Mouse (Mus musculus): Measurements from ENCODE around the gene Mras. TPM values are rescaled to one million over a fixed set of nuclear protein-coding genes. Genes with fewer than 3 reads are reported as not detected.

Gene Mras
- polyA plus RNA-seq, 1 experiment from 2014 or later: 56.8 TPM

GRCm38 (mm10) chr9:99341600-99341999 lies 95.6 kb downstream of the Mras start:
- Histone ChIP-seq H3K27me3 (replicated peaks; ENCODE audit: control insufficient read depth, insufficient read depth, low read length) (no peaks in the 10 kb centered on the region), H3K9me3 (replicated peaks; ENCODE audit: control insufficient read depth, low read length) (no peaks in the 10 kb centered on the region), H3K27ac (ENCODE audit: low read depth, low read length) (no peak overlapping the region), H3K36me3 (ENCODE audit: control insufficient read depth, insufficient read depth, low read length) (no peaks in the 10 kb centered on the region), H3K4me3 (ENCODE audit: low read depth, low read length) (no peak overlapping the region), H3K4me2 (ENCODE audit: low read length) (no peak overlapping the region), H3K4me1 (ENCODE audit: control insufficient read depth, insufficient read depth, low read length) (peaks cover 3% of the 10 kb centered on the region; the same call in 1 of the 2 replicates), H3K9ac (ENCODE audit: low read length) (no peak overlapping the region)
- ATAC-seq (no peak), DNase-seq (ENCODE audit: low spot score) (no peak)
- WGBS: 89% methylated on average over 3 of the region's 3 CpGs

GRCm38 (mm10) chr9:99340126-99340525 lies 97.1 kb downstream of the Mras start:
- no peaks in the 10 kb centered on the region for H3K9me3 ChIP-seq (replicated peaks; ENCODE audit: control insufficient read depth, low read length)
- no peaks in the 10 kb centered on the region for H3K36me3 ChIP-seq (ENCODE audit: control insufficient read depth, insufficient read depth, low read length)
- no peak overlapping the region for H3K9ac ChIP-seq (ENCODE audit: low read length)
- no peak overlapping the region for H3K4me3 ChIP-seq (ENCODE audit: low read depth, low read length)
- H3K4me2 ChIP-seq (ENCODE audit: low read length): no peak overlapping the region
- WGBS: 87% methylated on average over 12 of the region's 12 CpGs
- H3K4me1 ChIP-seq (ENCODE audit: control insufficient read depth, insufficient read depth, low read length): peaks cover under 1% of the 10 kb centered on the region; the same call in 1 of the 2 replicates
- H3K27me3 ChIP-seq (replicated peaks; ENCODE audit: control insufficient read depth, insufficient read depth, low read length): no peaks in the 10 kb centered on the region
- DNase-seq (ENCODE audit: low spot score) (no peak), ATAC-seq (no peak)
- H3K27ac ChIP-seq (ENCODE audit: low read depth, low read length): no peak overlapping the region

GRCm38 (mm10) chr9:99339182-99339581 lies 98.0 kb downstream of the Mras start:
- H3K4me2 ChIP-seq (ENCODE audit: low read length): no peak overlapping the region
- no peaks in the 10 kb centered on the region for H3K9me3 ChIP-seq (replicated peaks; ENCODE audit: control insufficient read depth, low read length)
- H3K9ac ChIP-seq (ENCODE audit: low read length): no peak overlapping the region
- no peak overlapping the region for H3K27ac ChIP-seq (ENCODE audit: low read depth, low read length)
- H3K4me3 ChIP-seq (ENCODE audit: low read depth, low read length): no peak overlapping the region
- H3K27me3 ChIP-seq (replicated peaks; ENCODE audit: control insufficient read depth, insufficient read depth, low read length): no peaks in the 10 kb centered on the region
- H3K4me1 ChIP-seq (ENCODE audit: control insufficient read depth, insufficient read depth, low read length): no peaks in the 10 kb centered on the region
- DNase-seq (ENCODE audit: low spot score) (no peak), ATAC-seq (no peak)
- WGBS: 82% methylated on average over 1 of the region's 1 CpGs
- no peaks in the 10 kb centered on the region for H3K36me3 ChIP-seq (ENCODE audit: control insufficient read depth, insufficient read depth, low read length)

- H3K27me3 ChIP-seq (replicated peaks; ENCODE audit: control insufficient read depth, insufficient read depth, low read length): no peaks in the 10 kb centered on the region
- H3K9me3 ChIP-seq (replicated peaks; ENCODE audit: control insufficient read depth, low read length): no peaks in the 10 kb centered on the region
- H3K27ac ChIP-seq (ENCODE audit: low read depth, low read length): no peak overlapping the region
- H3K4me3 ChIP-seq (ENCODE audit: low read depth, low read length): no peak overlapping the region
- H3K4me1 ChIP-seq (ENCODE audit: control insufficient read depth, insufficient read depth, low read length): no peaks in the 10 kb centered on the region
- no peaks in the 10 kb centered on the region for H3K36me3 ChIP-seq (ENCODE audit: control insufficient read depth, insufficient read depth, low read length)
- ATAC-seq: no peak
- no peak overlapping the region for H3K9ac ChIP-seq (ENCODE audit: low read length)
- DNase-seq (ENCODE audit: low spot score): no peak
- H3K4me2 ChIP-seq (ENCODE audit: low read length): no peak overlapping the region
- WGBS: 100% methylated on average over 1 of the region's 1 CpGs
These were observed 98.9 kb downstream of the Mras start for GRCm38 (mm10) chr9:99338293-99338692.

GRCm38 (mm10) chr9:99336538-99336937 lies 100.6 kb downstream of the Mras start:
- DNase-seq (ENCODE audit: low spot score) (no peak), ATAC-seq (no peak)
- no peaks in the 10 kb centered on the region for H3K27me3 ChIP-seq (replicated peaks; ENCODE audit: control insufficient read depth, insufficient read depth, low read length)
- no peak overlapping the region for H3K4me2 ChIP-seq (ENCODE audit: low read length)
- no peaks in the 10 kb centered on the region for H3K9me3 ChIP-seq (replicated peaks; ENCODE audit: control insufficient read depth, low read length)
- H3K27ac ChIP-seq (ENCODE audit: low read depth, low read length): no peak overlapping the region
- no peaks in the 10 kb centered on the region for H3K36me3 ChIP-seq (ENCODE audit: control insufficient read depth, insufficient read depth, low read length)
- no peak overlapping the region for H3K4me3 ChIP-seq (ENCODE audit: low read depth, low read length)
- no peak overlapping the region for H3K9ac ChIP-seq (ENCODE audit: low read length)
- WGBS: 90% methylated on average over 4 of the region's 4 CpGs
- no peaks in the 10 kb centered on the region for H3K4me1 ChIP-seq (ENCODE audit: control insufficient read depth, insufficient read depth, low read length)

Other genes with a start within 250 kb of the Mras start
- not detected in 2 replicates for gene Faiml, start 200.1 kb downstream of the Mras start, polyA plus RNA-seq (2014; fragmentation: Nextera tagmentation; extraction: Ambion mirVana)
- 65.1 and 78.1 TPM in 2 replicates for gene Cep70, start 194.0 kb downstream of the Mras start, polyA plus RNA-seq (2014; fragmentation: Nextera tagmentation; extraction: Ambion mirVana)
- gene Esyt3, start 78.8 kb downstream of the Mras start, polyA plus RNA-seq (2014; fragmentation: Nextera tagmentation; extraction: Ambion mirVana): 0.52 and 0.58 TPM in 2 replicates
- gene Nme9, start 14.1 kb upstream of the Mras start, polyA plus RNA-seq (2014; fragmentation: Nextera tagmentation; extraction: Ambion mirVana): 0.54 and 1.5 TPM in 2 replicates
- 60.6 and 68.7 TPM in 2 replicates for gene Armc8, start 131.5 kb upstream of the Mras start, polyA plus RNA-seq (2014; fragmentation: Nextera tagmentation; extraction: Ambion mirVana)
- 22.0 and 23.5 TPM in 2 replicates for gene Dbr1, start 138.4 kb upstream of the Mras start, polyA plus RNA-seq (2014; fragmentation: Nextera tagmentation; extraction: Ambion mirVana)
- gene A4gnt, start 175.1 kb upstream of the Mras start, polyA plus RNA-seq (2014; fragmentation: Nextera tagmentation; extraction: Ambion mirVana): not detected in 2 replicates
- 6.4 and 7.2 TPM in 2 replicates for gene Dzip1l, start 192.1 kb upstream of the Mras start, polyA plus RNA-seq (2014; fragmentation: Nextera tagmentation; extraction: Ambion mirVana)

All from forebrain, embryonic 14.5 days (tissue).